Mouse (Mus musculus): Measurements from ENCODE around the gene Vmn1r55. TPM values are rescaled to one million over a fixed set of nuclear protein-coding genes. Genes with fewer than 3 reads are reported as not detected.

Vmn1r55 gene
- 0.01 TPM in 1 of 2 replicates, not detected in the other for polyA plus RNA-seq (2021; fragmentation: Nextera tagmentation)
- long read RNA-seq, experiment 1 = 0 reads
- long read RNA-seq, experiment 2 = 0 reads

DNA sequence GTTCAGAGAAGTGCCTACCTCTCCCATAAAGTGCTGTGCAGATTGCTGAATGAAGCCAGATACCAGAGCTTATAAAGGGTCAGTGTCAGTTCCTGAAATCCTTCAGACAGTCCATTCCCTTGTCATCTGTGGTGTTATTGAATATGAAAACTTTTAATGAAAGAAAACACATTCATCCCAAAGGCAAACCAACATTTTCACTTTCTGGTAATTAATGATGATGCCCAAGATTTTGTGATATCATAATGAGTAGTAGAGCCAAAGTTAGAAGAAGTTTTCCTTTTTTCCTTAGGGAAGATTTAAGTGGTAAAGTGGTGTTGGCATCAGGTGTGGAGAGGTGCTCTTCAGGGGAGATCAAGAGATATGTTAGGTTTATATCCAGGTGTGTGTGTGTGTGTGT, at the start of gene Vmn1r55:
Gene Vmn1r55 (minus strand): TSS at position 101 of the 400 bp plus-strand sequence.

DNA sequence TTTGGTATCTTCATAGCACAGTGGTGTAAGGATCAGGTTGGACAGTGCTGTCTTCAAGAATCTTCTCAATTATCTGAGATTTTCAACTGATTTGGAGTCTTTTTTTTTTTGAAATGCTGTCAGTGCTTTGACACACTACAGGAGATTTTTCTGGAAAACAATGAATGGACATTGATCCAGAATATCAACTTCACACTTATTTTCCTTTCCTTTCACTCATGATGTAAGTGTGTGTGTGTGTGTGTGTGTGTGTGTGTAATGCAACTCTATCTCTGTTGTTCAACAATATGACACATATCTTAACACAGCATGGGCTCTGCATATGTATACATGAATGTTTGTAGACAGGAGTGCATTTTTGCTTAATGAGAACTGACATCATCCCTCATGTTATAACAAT, 47.2 kb upstream of the Vmn1r55 start, which contains the start of gene Vmn1r56:
Gene Vmn1r56 (minus strand): TSS at position 101 of the 400 bp plus-strand sequence.

DNA sequence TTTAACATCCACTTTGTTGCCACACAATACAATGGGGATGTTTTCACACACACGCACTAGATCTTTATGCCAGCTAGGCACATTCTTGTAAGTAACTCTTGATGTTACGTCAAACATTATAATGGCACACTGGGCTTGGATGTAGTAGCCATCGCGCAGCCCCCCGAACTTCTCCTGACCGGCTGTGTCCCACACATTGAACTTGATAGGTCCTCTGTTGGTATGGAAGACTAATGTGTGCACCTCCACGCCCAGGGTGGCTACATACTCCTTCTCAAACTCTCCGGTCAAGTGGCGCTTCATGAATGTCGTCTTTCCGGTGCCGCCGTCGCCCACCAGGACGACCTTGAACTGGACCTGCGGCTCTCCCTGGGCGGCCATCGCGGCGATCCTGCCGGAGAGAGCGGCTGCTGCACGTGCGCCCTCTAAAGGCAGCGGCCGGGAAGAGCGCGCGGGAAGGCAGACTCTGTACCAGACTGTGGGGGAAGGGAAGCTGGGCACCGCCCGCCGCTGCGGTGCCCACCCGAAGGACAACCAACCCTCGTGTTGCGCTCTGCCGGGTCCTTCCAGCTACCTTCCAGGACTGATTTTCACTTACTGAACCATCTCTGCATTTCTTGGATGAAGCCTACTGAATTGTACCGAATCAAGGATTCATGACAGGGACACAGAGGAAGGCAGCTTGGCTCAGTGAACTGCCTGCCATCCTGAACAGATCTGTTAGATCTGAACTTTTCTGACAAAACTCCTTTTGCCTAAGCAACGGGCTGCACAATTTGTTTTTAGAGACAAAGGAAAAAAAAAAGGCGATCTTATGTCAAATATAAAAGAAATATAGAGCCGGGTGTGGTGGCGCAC, 23.7 kb downstream of the Vmn1r55 start, which contains the start of gene Rasl2-9:
Gene Rasl2-9 (minus strand): TSS at position 402 of the 858 bp plus-strand sequence.

DNA sequence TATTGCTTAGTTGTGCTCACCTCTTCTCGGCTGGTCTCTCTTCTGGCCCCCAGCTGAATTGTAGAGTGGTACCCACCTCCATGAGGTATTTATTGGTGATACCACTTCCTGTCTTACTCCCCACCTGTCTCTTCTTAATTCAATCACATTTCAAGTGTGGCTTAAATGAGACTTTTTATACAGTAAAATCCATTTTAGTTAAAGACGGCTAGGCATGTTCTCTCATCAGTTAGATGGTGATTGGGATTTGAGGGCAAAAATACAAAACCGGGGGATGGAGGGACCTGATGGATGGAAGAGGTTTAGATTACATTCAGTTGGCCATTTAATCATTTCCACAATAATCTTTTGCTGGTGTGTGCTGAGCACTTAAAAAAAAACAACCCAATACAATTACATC, 32.6 kb downstream of the Vmn1r55 start, which contains the start of gene Rfpl4:
Gene Rfpl4 (minus strand): TSS at position 101 of the 400 bp plus-strand sequence.

DNA sequence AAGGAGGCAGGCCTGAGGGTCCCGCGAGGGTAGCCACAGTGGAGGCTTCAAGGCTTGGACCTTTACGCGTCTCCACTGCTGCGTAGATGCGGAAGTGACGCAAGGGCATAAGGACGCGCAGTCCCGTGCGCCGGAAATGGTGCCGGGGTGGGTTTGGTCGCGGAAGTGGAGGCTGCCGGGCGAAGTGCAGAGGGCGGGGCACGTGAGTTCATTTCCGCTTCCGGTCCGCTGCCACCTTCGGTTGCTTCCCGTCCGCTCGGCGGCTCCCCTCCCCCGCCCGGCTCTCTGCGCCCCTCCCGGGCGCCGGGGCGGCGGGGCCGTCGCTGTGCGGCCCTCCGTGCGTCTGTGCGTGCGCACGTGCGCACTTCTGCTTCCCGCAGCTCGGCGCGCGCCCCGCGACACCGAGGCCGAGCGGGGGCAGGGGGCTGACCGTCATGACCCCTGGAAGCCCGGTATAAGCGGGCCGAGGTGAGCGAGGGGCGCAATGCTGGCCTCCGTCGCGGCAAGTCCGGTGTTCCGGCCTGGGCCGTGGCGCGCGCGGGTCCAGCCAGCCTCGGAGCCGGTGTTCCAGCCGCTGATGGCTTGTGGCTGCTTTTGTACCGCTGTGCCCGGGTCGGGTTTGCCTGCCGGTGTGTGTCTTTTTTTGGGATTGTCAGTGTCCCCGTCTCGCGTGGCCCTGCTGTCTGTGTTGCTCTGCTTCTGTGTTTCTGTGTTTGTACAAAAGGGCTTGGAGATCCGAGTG, 69.3 kb downstream of the Vmn1r55 start, which contains the start of gene Epn1:
Gene Epn1 (plus strand): TSS at position 226 of the 742 bp plus-strand sequence.

Other genes starting within 250 kb of the Vmn1r55 start
- 0.11 and 0.16 TPM in 2 replicates for gene Gm36210, start 243.2 kb downstream of the Vmn1r55 start, polyA plus RNA-seq (2021; fragmentation: Nextera tagmentation)
- gene Zfp628, start 234.5 kb downstream of the Vmn1r55 start, polyA plus RNA-seq (2021; fragmentation: Nextera tagmentation) = 0.69 and 2.7 TPM in 2 replicates
- 115 and 129 TPM in 2 replicates for gene Nat14, start 227.6 kb downstream of the Vmn1r55 start, polyA plus RNA-seq (2021; fragmentation: Nextera tagmentation)
- 0.10 and 0.19 TPM in 2 replicates for gene Ssc5d, start 223.9 kb downstream of the Vmn1r55 start, polyA plus RNA-seq (2021; fragmentation: Nextera tagmentation)
- 0.28 and 0.50 TPM in 2 replicates for gene Sbk2, start 185.3 kb downstream of the Vmn1r55 start, polyA plus RNA-seq (2021; fragmentation: Nextera tagmentation)
- gene Sbk3, start 178.5 kb downstream of the Vmn1r55 start, polyA plus RNA-seq (2021; fragmentation: Nextera tagmentation) = 0.23 TPM in 2 replicates
- 5.1 and 11.4 TPM in 2 replicates for gene Zfp579, start 153.5 kb downstream of the Vmn1r55 start, polyA plus RNA-seq (2021; fragmentation: Nextera tagmentation)
- gene Zfp524, start 135.3 kb downstream of the Vmn1r55 start, polyA plus RNA-seq (2021; fragmentation: Nextera tagmentation) = 10.9 and 14.7 TPM in 2 replicates
- 12.1 and 13.9 TPM in 2 replicates for gene Fiz1, start 135.0 kb downstream of the Vmn1r55 start, polyA plus RNA-seq (2021; fragmentation: Nextera tagmentation)
- not detected in 2 replicates for gene Gm44973, start 134.2 kb downstream of the Vmn1r55 start, polyA plus RNA-seq (2021; fragmentation: Nextera tagmentation)
- 1.1 and 4.4 TPM in 2 replicates for gene Zfp865, start 129.3 kb downstream of the Vmn1r55 start, polyA plus RNA-seq (2021; fragmentation: Nextera tagmentation)
- gene Ccdc106, start 129.1 kb downstream of the Vmn1r55 start, polyA plus RNA-seq (2021; fragmentation: Nextera tagmentation) = 55.0 and 60.1 TPM in 2 replicates
- not detected in 2 replicates for gene 4632433K11Rik, start 115.6 kb downstream of the Vmn1r55 start, polyA plus RNA-seq (2021; fragmentation: Nextera tagmentation)
- 3.0 and 3.3 TPM in 2 replicates for gene Zfp784, start 111.2 kb downstream of the Vmn1r55 start, polyA plus RNA-seq (2021; fragmentation: Nextera tagmentation)
- 4.9 and 24.0 TPM in 2 replicates for gene Zfp580, start 98.1 kb downstream of the Vmn1r55 start, polyA plus RNA-seq (2021; fragmentation: Nextera tagmentation)
- 5.8 and 18.1 TPM in 2 replicates for gene U2af2, start 87.5 kb downstream of the Vmn1r55 start, polyA plus RNA-seq (2021; fragmentation: Nextera tagmentation)
- gene Epn1, start 69.4 kb downstream of the Vmn1r55 start, polyA plus RNA-seq (2021; fragmentation: Nextera tagmentation) = 52.2 and 182 TPM in 2 replicates
- gene Rfpl4, start 32.7 kb downstream of the Vmn1r55 start, polyA plus RNA-seq (2021; fragmentation: Nextera tagmentation) = not detected in 2 replicates
- gene Rasl2-9, start 23.7 kb downstream of the Vmn1r55 start, polyA plus RNA-seq (2021; fragmentation: Nextera tagmentation) = 0.59 and 0.75 TPM in 2 replicates
- gene Vmn1r56, start 47.1 kb upstream of the Vmn1r55 start, polyA plus RNA-seq (2021; fragmentation: Nextera tagmentation) = not detected in 2 replicates
- gene Vmn1r57, start 68.8 kb upstream of the Vmn1r55 start, polyA plus RNA-seq (2021; fragmentation: Nextera tagmentation) = not detected in 2 replicates
- gene Gm5065, start 200.9 kb upstream of the Vmn1r55 start, polyA plus RNA-seq (2021; fragmentation: Nextera tagmentation) = not detected in 2 replicates
- not detected in 2 replicates for gene Nlrp2, start 201.4 kb upstream of the Vmn1r55 start, polyA plus RNA-seq (2021; fragmentation: Nextera tagmentation)